Mouse (Mus musculus): ENCODE measurements around the gene Mecom. TPM values are rescaled to one million over a fixed set of nuclear protein-coding genes. Genes with fewer than 3 reads are reported as not detected.
"Not testable (repeated sequence)": the region's sequence is repeated elsewhere in the genome, so short reads cannot be mapped to it uniquely, and the experiment has no call there.

Mecom gene
- polyA plus RNA-seq (2012; ENCODE audit: insufficient read depth, low replicate concordance) = not detected in 2 replicates

- Histone ChIP-seq H3K9me3 (no peaks in the 10 kb centered on the region), H3K4me1 (no peaks in the 10 kb centered on the region), H3K27me3 (replicated peaks) (peaks cover 2% of the 10 kb centered on the region), H3K36me3 (replicated peaks; ENCODE audit: low read length) (no peaks in the 10 kb centered on the region), H3K4me3 (replicated peaks) (no peak within 1 kb of the TSS)
- no peak for TF ChIP-seq GATA1 (IDR thresholded peaks at IDR 0.05; ENCODE audit: borderline replicate concordance, low read length)
- TF ChIP-seq FLI1 (IDR thresholded peaks at IDR 0.05; ENCODE audit: low read length) = no peak
Measured at GRCm38 (mm10) chr3:30547908-30548307, at the start of gene Mecom. TSS of gene Mecom (minus strand) at chr3:30548008.

DNA sequence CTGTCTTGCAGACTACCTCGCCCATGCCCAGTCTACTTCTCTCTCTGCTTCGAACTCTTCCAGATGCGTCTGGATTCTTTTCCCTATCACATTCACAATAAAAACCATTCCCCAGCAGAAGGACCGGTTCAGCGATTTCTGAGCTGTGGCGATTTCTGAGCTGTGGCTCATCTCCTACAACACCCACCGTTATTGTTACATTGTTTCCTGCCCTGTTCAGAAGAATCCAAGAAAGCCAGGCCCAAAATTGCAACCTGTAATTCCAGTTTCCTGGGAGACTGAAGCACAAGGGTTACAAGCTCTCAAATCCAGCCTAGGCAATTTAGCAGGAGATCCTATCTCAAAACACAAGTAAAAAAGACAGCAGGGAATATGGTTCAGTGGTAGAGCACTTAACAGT is 49.5 kb upstream of the Mecom start:
- peaks cover 34% of the 10 kb centered on the region for H3K4me1 ChIP-seq
- H3K27me3 ChIP-seq (replicated peaks) = peaks cover 4% of the 10 kb centered on the region
- no peak overlapping the region for H3K4me3 ChIP-seq (replicated peaks)
- no peak for TF ChIP-seq GATA1 (IDR thresholded peaks at IDR 0.05; ENCODE audit: borderline replicate concordance, low read length)
- TF ChIP-seq FLI1 (IDR thresholded peaks at IDR 0.05; ENCODE audit: low read length) = no peak
- H3K9me3 ChIP-seq = no peaks in the 10 kb centered on the region
- no peaks in the 10 kb centered on the region for H3K36me3 ChIP-seq (replicated peaks; ENCODE audit: low read length)

- Histone ChIP-seq H3K4me1 (peaks cover 31% of the 10 kb centered on the region), H3K4me3 (replicated peaks) (peak overlapping the region; percentile 95), H3K9me3 (no peaks in the 10 kb centered on the region), H3K36me3 (replicated peaks; ENCODE audit: low read length) (no peaks in the 10 kb centered on the region), H3K27me3 (replicated peaks) (peaks cover 4% of the 10 kb centered on the region)
- TF ChIP-seq GATA1 (IDR thresholded peaks at IDR 0.05; ENCODE audit: borderline replicate concordance, low read length) = no peak
- TF ChIP-seq FLI1 (IDR thresholded peaks at IDR 0.05; ENCODE audit: low read length) = no peak
Measured at GRCm38 (mm10) chr3:30595111-30595832, 47.5 kb upstream of the Mecom start.

GRCm38 (mm10) chr3:30593719-30594485 is 46.1 kb upstream of the Mecom start:
- TF ChIP-seq GATA1 (IDR thresholded peaks at IDR 0.05; ENCODE audit: borderline replicate concordance, low read length) (no peak), FLI1 (IDR thresholded peaks at IDR 0.05; ENCODE audit: low read length) (no peak)
- H3K9me3 ChIP-seq = no peaks in the 10 kb centered on the region
- H3K27me3 ChIP-seq (replicated peaks) = peaks cover 2% of the 10 kb centered on the region
- H3K4me3 ChIP-seq (replicated peaks) = no peak overlapping the region
- peaks cover 21% of the 10 kb centered on the region for H3K4me1 ChIP-seq
- H3K36me3 ChIP-seq (replicated peaks; ENCODE audit: low read length) = no peaks in the 10 kb centered on the region

GRCm38 (mm10) chr3:30592418-30592853 is 44.6 kb upstream of the Mecom start:
- Histone ChIP-seq H3K4me1 (peaks cover 21% of the 10 kb centered on the region), H3K9me3 (no peaks in the 10 kb centered on the region), H3K4me3 (replicated peaks) (peak overlapping the region; percentile 29), H3K36me3 (replicated peaks; ENCODE audit: low read length) (no peaks in the 10 kb centered on the region), H3K27me3 (replicated peaks) (no peaks in the 10 kb centered on the region)
- TF ChIP-seq FLI1 (IDR thresholded peaks at IDR 0.05; ENCODE audit: low read length) (no peak), GATA1 (IDR thresholded peaks at IDR 0.05; ENCODE audit: borderline replicate concordance, low read length) (no peak)

DNA sequence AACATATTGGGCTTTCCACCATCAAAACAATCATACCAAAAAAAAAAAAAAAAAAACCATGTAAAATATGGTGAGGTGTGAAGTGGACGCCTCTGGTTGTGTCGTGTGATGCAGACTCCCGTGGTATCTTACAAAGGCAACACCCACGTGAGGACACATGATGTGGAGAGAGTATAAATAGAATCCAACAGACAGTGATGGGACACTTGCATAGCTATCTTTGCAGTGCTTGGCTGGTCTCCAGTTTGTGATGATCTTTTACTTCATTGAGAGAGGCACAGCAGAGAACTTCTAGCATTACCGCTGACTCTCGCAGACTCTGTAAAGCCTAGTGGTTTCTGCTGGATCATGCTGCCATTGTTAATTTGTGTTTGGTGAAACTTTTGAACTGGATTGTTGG is 41.1 kb upstream of the Mecom start:
- no peaks in the 10 kb centered on the region for H3K36me3 ChIP-seq (replicated peaks; ENCODE audit: low read length)
- peaks cover 6% of the 10 kb centered on the region for H3K4me1 ChIP-seq
- TF ChIP-seq GATA1 (IDR thresholded peaks at IDR 0.05; ENCODE audit: borderline replicate concordance, low read length) (no peak), FLI1 (IDR thresholded peaks at IDR 0.05; ENCODE audit: low read length) (no peak)
- no peak overlapping the region for H3K4me3 ChIP-seq (replicated peaks)
- peaks cover 3% of the 10 kb centered on the region for H3K27me3 ChIP-seq (replicated peaks)
- no peaks in the 10 kb centered on the region for H3K9me3 ChIP-seq

DNA sequence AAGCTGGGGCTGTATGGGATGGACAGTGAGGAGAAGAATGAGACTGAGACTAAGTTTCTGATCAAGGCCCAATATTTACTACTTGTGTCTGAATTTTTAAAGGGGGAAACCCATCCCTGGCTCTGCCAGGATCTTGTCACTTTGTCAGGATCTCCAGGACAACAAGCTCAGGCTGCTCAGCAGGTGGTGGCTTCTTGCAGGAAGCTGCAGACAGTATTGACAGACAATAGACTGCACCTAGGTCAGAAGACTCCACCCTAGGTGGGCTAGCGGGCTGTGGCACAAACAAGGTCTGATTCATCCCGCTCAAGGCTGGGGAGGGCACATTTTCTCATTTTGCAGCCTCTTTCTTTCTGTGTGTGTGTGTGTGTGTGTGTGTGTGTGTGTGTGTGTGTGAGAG is 25.7 kb upstream of the Mecom start:
- H3K4me1 ChIP-seq = no peaks in the 10 kb centered on the region
- H3K27me3 ChIP-seq (replicated peaks) = no peaks in the 10 kb centered on the region
- 0 out of 2 replicates have a peak, but pooled peaks cover 3% of the 10 kb centered on the region for H3K9me3 ChIP-seq
- H3K36me3 ChIP-seq (replicated peaks; ENCODE audit: low read length) = no peaks in the 10 kb centered on the region
- no peak overlapping the region for H3K4me3 ChIP-seq (replicated peaks)
- TF ChIP-seq FLI1 (IDR thresholded peaks at IDR 0.05; ENCODE audit: low read length) (no peak), GATA1 (IDR thresholded peaks at IDR 0.05; ENCODE audit: borderline replicate concordance, low read length) (no peak)

GRCm38 (mm10) chr3:30566333-30566732 is 18.5 kb upstream of the Mecom start:
- not testable (repeated sequence) for H3K4me3 ChIP-seq (replicated peaks); H3K9me3 ChIP-seq; H3K36me3 ChIP-seq (replicated peaks; ENCODE audit: low read length); H3K27me3 ChIP-seq (replicated peaks); H3K4me1 ChIP-seq

GRCm38 (mm10) chr3:30560677-30561314 is 13.0 kb upstream of the Mecom start:
- Histone ChIP-seq H3K36me3 (replicated peaks; ENCODE audit: low read length) (no peaks in the 10 kb centered on the region), H3K9me3 (no peaks in the 10 kb centered on the region), H3K4me1 (no peaks in the 10 kb centered on the region), H3K27me3 (replicated peaks) (peaks cover 2% of the 10 kb centered on the region), H3K4me3 (replicated peaks) (no peak overlapping the region)
- TF ChIP-seq GATA1 (IDR thresholded peaks at IDR 0.05; ENCODE audit: borderline replicate concordance, low read length) = no peak
- no peak for TF ChIP-seq FLI1 (IDR thresholded peaks at IDR 0.05; ENCODE audit: low read length)

DNA sequence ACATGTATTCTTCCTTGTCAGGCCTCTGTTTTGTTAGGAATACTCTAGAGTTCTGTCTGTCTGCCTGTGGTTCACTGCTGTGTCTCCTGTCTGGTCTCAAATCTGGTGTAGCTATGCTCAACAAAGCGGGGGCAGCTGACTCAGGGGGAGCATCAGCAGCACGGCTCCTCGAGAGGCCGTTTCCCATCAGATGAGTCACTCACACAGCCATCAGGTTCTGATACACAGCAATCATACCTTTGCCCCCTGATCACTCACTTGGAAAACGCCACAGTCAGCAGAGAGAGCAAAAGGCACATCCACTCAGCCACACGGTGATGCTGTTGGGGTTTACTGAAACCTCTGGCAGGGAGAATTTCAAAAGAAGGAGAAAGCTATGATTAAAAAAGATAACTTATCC is 5.9 kb upstream of the Mecom start:
- no peaks in the 10 kb centered on the region for H3K4me1 ChIP-seq
- H3K4me3 ChIP-seq (replicated peaks) = no peak overlapping the region
- TF ChIP-seq FLI1 (IDR thresholded peaks at IDR 0.05; ENCODE audit: low read length) = no peak
- TF ChIP-seq GATA1 (IDR thresholded peaks at IDR 0.05; ENCODE audit: borderline replicate concordance, low read length) = no peak
- H3K27me3 ChIP-seq (replicated peaks) = peaks cover 4% of the 10 kb centered on the region
- no peaks in the 10 kb centered on the region for H3K36me3 ChIP-seq (replicated peaks; ENCODE audit: low read length)
- H3K9me3 ChIP-seq = no peaks in the 10 kb centered on the region
